Mouse (Mus musculus) liver, postnatal 0 days (tissue): ENCODE results near the gene Eif3l. TPM values are rescaled to one million over a fixed set of nuclear protein-coding genes. Genes with fewer than 3 reads are reported as not detected.

ENCODE experiments used
- ATAC-seq: fragments of 200-750 bp; cut with Nextera tagmentation; 2 replicates; pipeline ENCODE4 v1.8.0; 2017; ENCODE audit warnings: mild to moderate bottlenecking, moderate library complexity
- DNase-seq: peaks from one replicate; pipeline ENCODE4 v3.0.0-alpha.2; 2016
- H3K27ac ChIP-seq: fragments of 300-500 bp; sonication (generic); 2 replicates; pipeline ENCODE4 v1.5.1; 2014; ENCODE audit warnings: antibody characterized with exemption, moderate library complexity, mild to moderate bottlenecking, low read depth
- H3K27me3 ChIP-seq: fragments of 300-500 bp; sonication (generic); 2 replicates; pipeline ENCODE4 v1.6.1; 2014; ENCODE audit warnings: low read length, control low read depth, mixed read lengths; ENCODE audit not compliant: insufficient read depth
- H3K36me3 ChIP-seq: fragments of 300-500 bp; sonication (generic); replicated peaks from 2 replicates; pipeline ENCODE4 v1.6.1; 2014; ENCODE audit warnings: mild to moderate bottlenecking, control low read depth, low read length, moderate library complexity, mixed read lengths; ENCODE audit not compliant: insufficient read depth
- H3K4me1 ChIP-seq: fragments of 300-500 bp; sonication (generic); 2 replicates; pipeline ENCODE4 v1.6.1; 2014; ENCODE audit warnings: antibody characterized with exemption, mild to moderate bottlenecking, control low read depth; ENCODE audit not compliant: insufficient read depth
- H3K4me2 ChIP-seq: fragments of 300-500 bp; sonication (generic); 2 replicates; pipeline ENCODE4 v1.6.1; 2014; ENCODE audit warnings: low read depth, mild to moderate bottlenecking, low read length, moderate library complexity, mixed read lengths
- H3K4me3 ChIP-seq: fragments of 300-500 bp; sonication (generic); 2 replicates; pipeline ENCODE4 v1.5.1; 2014; ENCODE audit warnings: low read depth, low read length
- H3K9ac ChIP-seq: fragments of 300-500 bp; sonication (generic); replicated peaks from 2 replicates; pipeline ENCODE4 v1.6.1; 2014; ENCODE audit warnings: mild to moderate bottlenecking, moderate library complexity
- H3K9me3 ChIP-seq: fragments of 300-500 bp; sonication (generic); 2 replicates; pipeline ENCODE4 v1.6.1; 2016; ENCODE audit warnings: mild to moderate bottlenecking, control low read depth, low read length, mixed read lengths
- CTCF ChIP-seq: sonication (generic); IDR thresholded peaks from 2 replicates; pipeline ENCODE4 v1.5.1; 2016; ENCODE audit warnings: antibody characterized with exemption, low read depth
- EP300 ChIP-seq: IDR thresholded peaks from 2 replicates; pipeline ENCODE4 v1.6.1; 2016; ENCODE audit warnings: antibody characterized with exemption, low read depth, mild to moderate bottlenecking
- WGBS: fragments of 180-500 bp; shearing (Covaris S2); extraction: QIAGEN DNeasy Blood & Tissue Kit; methylation state at CpG from one replicate; pipeline ENCODE4 v1.1.7; 2014; ENCODE audit not compliant: insufficient replicate concordance; 5-methylcytosine and 5-hydroxymethylcytosine counted together
- polyA plus RNA-seq: library from polyadenylated mRNA; unstranded; fragments of >200 nt; fragmentation: Nextera tagmentation; extraction: Ambion mirVana; gene quantifications from 2 replicates; pipeline ENCODE4 v1.2.1, GENCODE M21; 2015

The Eif3l gene
- polyA plus RNA-seq, 1 experiment from 2014 or later = 76.4 TPM

DNA sequence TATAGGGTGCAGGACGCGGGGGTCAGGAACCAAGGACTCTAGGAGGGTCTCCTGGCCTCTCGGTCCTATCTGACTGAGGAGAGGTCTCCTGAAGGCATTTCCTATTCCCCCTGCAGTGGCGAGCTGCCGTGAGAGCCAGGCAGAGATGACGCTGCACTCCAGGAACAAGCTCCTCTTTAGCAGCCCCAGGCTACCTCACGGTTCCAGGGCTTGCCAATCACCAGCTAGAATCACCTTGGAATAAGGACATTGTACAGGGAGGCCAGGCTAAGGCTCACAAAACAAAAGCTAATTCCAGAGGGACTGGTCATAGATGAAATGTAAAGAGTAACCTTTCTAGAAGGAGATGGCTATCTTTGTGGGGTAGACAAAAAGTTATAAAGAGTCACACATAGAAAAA lies 18.4 kb upstream of the Eif3l start:
- WGBS = 89% methylated on average over 7 of the region's 7 CpGs
- Histone ChIP-seq H3K9ac (no peak overlapping the region), H3K9me3 (no peaks in the 10 kb centered on the region), H3K4me1 (peaks cover 11% of the 10 kb centered on the region), H3K27ac (no peak overlapping the region), H3K27me3 (no peaks in the 10 kb centered on the region), H3K4me2 (no peak overlapping the region), H3K4me3 (no peak overlapping the region), H3K36me3 (peaks cover 79% of the 10 kb centered on the region)
- DNase-seq (no peak), ATAC-seq (no peak)
- TF ChIP-seq EP300 (no peak), CTCF (no peak)

- H3K9me3 ChIP-seq = no peaks in the 10 kb centered on the region
- no peak overlapping the region for H3K27ac ChIP-seq
- no peak overlapping the region for H3K4me3 ChIP-seq
- 77% methylated on average over 6 of the region's 6 CpGs for WGBS
- DNase-seq (no peak), ATAC-seq (no peak)
- TF ChIP-seq CTCF (no peak), EP300 (no peak)
- peaks cover 8% of the 10 kb centered on the region for H3K4me1 ChIP-seq
- peaks cover 75% of the 10 kb centered on the region for H3K36me3 ChIP-seq
- no peak overlapping the region for H3K4me2 ChIP-seq
- no peak overlapping the region for H3K9ac ChIP-seq
- H3K27me3 ChIP-seq = no peaks in the 10 kb centered on the region
Measured at GRCm38 (mm10) chr15:79057850-79058249, 17.1 kb upstream of the Eif3l start.

GRCm38 (mm10) chr15:79060887-79061565 lies 14.0 kb upstream of the Eif3l start:
- peak overlapping the region; percentile 82 for H3K4me2 ChIP-seq
- H3K36me3 ChIP-seq = peaks cover 43% of the 10 kb centered on the region
- WGBS = 79% methylated on average over 14 of the region's 14 CpGs
- H3K9me3 ChIP-seq = no peaks in the 10 kb centered on the region
- no peak for DNase-seq
- peak overlapping the region; percentile 75 for H3K4me3 ChIP-seq
- no peaks in the 10 kb centered on the region for H3K27me3 ChIP-seq
- H3K9ac ChIP-seq = peak overlapping the region; percentile 93; the same call in 1 of the 2 replicates
- H3K27ac ChIP-seq = no peak overlapping the region
- no peak for ATAC-seq
- peaks cover 14% of the 10 kb centered on the region for H3K4me1 ChIP-seq
- TF ChIP-seq CTCF (no peak), EP300 (no peak)

DNA sequence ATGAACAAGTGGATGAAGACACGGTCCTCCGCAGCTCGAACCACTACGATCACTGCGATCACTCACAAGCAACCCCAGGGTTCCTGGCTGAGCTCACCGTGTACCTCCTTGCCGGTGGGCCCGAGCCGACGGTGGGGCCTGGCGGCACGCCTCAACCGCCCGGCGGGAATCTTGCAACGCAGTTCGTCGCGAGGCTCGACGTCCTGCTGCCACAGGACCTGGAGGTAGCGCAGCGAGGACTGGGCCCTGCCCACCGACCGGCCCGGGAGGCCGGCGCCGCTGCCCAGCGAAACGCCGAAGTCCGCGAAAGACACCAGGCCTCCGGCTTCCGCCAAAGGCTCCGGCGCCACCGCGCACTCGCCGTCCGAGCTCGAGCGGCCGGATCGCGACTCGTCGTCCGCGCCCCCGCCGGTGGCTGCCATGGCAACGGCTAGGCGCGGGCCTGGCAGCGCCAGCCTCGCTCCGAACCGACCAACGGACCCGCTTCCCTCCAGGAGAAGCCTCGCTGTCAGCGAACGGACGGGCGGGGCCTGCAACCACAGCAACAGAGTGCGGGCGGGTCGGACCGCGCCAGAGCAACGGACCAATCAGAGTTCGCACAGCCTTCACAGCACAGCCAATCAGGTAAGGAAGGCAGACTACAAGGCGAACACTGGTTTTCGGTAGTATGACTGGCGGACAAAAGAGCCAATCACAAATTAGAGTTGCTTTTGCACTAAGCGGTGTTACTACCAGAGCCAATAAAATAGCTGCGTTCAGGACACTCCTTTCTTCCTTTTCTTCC lies 12.4 kb upstream of the Eif3l start, which contains the start of gene Ankrd54:
TSS of gene Ankrd54 (minus strand) at position 518 of the 784 bp plus-strand sequence.
- Histone ChIP-seq H3K27ac (peak within 1 kb of the TSS; percentile 88), H3K36me3 (peaks cover 32% of the 10 kb centered on the region), H3K4me2 (peak within 1 kb of the TSS; percentile 83), H3K9ac (peak within 1 kb of the TSS; percentile 93), H3K4me3 (peak within 1 kb of the TSS; percentile 75), H3K9me3 (no peaks in the 10 kb centered on the region), H3K4me1 (peaks cover 23% of the 10 kb centered on the region), H3K27me3 (no peaks in the 10 kb centered on the region)
- no peak for TF ChIP-seq CTCF
- TF ChIP-seq EP300 = peak; percentile 67
- DNase-seq = peak; percentile 98
- peak; percentile 99 for ATAC-seq
- WGBS = under 1% methylated on average over 72 of the region's 80 CpGs

DNA sequence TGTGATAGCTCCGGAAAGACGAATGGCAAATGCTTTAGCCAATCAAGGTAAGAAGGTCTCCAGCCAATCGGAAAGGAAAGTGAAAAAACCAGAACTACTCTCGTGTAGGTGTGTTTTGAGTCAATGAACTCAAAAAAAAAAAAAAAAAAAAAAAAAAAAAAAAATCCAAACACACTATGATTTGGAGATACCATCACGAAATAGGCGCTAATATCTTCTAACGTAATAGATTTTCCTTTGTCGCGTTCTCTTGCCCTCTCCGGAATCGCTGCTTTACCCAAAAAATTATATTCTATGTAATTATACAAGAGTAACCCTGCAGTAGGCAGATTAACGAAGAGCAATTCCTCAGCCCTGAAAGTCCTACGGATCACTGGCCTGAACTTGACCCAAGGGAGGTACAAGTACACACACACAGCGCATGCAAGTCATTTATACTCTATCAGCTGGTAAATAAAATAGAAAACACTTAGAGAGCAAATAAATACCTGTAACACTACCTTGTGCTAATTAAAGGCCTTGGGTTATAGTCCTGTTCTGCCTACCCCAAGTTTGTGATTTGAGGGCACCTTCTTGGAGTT lies 11.7 kb upstream of the Eif3l start:
- DNase-seq (no peak), ATAC-seq (no peak)
- Histone ChIP-seq H3K9me3 (no peaks in the 10 kb centered on the region), H3K4me2 (peak overlapping the region; percentile 83), H3K27me3 (no peaks in the 10 kb centered on the region), H3K36me3 (peaks cover 25% of the 10 kb centered on the region), H3K9ac (peak overlapping the region; percentile 37), H3K27ac (peak overlapping the region; percentile 61; the same call in 1 of the 2 replicates), H3K4me3 (peak overlapping the region; percentile 39), H3K4me1 (peaks cover 28% of the 10 kb centered on the region)
- 9% methylated on average over 14 of the region's 14 CpGs for WGBS
- no peak for TF ChIP-seq CTCF
- TF ChIP-seq EP300 = no peak; the same call in 1 of the 2 replicates

GRCm38 (mm10) chr15:79065086-79065770 lies 9.8 kb upstream of the Eif3l start:
- DNase-seq (no peak), ATAC-seq (no peak)
- Histone ChIP-seq H3K36me3 (peaks cover 6% of the 10 kb centered on the region), H3K27ac (no peak overlapping the region), H3K4me3 (no peak overlapping the region), H3K9ac (no peak overlapping the region), H3K9me3 (no peaks in the 10 kb centered on the region), H3K4me1 (peaks cover 32% of the 10 kb centered on the region), H3K4me2 (no peak overlapping the region), H3K27me3 (no peaks in the 10 kb centered on the region)
- 72% methylated on average over 8 of the region's 8 CpGs for WGBS
- TF ChIP-seq EP300 (no peak), CTCF (no peak)
